Mouse (Mus musculus) heart, postnatal 25 days (tissue): ENCODE measurements at regions not wholly inside any gene's neighbourhood (a gene's known extent, or its start where the extent isn't known, plus 50 kb on each side); places are given as distances from the start of the nearest gene placed in this dataset.

Experiments
- DNase-seq: peaks from one replicate; pipeline ENCODE4 v3.0.0; 2022; ENCODE audit warnings: low spot score
- intact Hi-C: fragments of 180-260 bp; cut with DNase I; formaldehyde crosslinking; loops from one replicate; pipeline ENCODE4 v1.15.1; 2025

GRCm38 (mm10) chr12:73449069-73449468, 97.1 kb downstream of the Tmem30b start:
- DNase-seq: peak; percentile 28
- intact Hi-C loops: loop anchor here (5.0 kb wide), 1 partner anchor 127 kb away; no protein-coding TSS in a partner anchor

GRCm38 (mm10) chr12:73448388-73448965, 97.7 kb downstream of the Tmem30b start:
- DNase-seq: no peak
- intact Hi-C loops: loop anchor here (5.0 kb wide), 1 partner anchor 126 kb away; no protein-coding TSS in a partner anchor

GRCm38 (mm10) chr12:73447172-73447571, 99.0 kb downstream of the Tmem30b start:
- intact Hi-C loops: loop anchor here (5.0 kb wide), 1 partner anchor 125 kb away; no protein-coding TSS in a partner anchor
- no peak for DNase-seq

GRCm38 (mm10) chr12:73446148-73446547, 100.0 kb downstream of the Tmem30b start:
- intact Hi-C loops: loop anchor here (5.0 kb wide), 1 partner anchor 124 kb away; no protein-coding TSS in a partner anchor
- DNase-seq: no peak

GRCm38 (mm10) chr12:73445562-73445961, 100.6 kb downstream of the Tmem30b start:
- DNase-seq: no peak
- intact Hi-C loops: loop anchor here (5.0 kb wide), 1 partner anchor 123 kb away; no protein-coding TSS in a partner anchor

- intact Hi-C loops: loop anchor here (5.0 kb wide), 1 partner anchor 123 kb away; no protein-coding TSS in a partner anchor
- no peak for DNase-seq
Measured at GRCm38 (mm10) chr12:73445128-73445527, 101.1 kb downstream of the Tmem30b start.

GRCm38 (mm10) chr12:73441326-73441725, 104.9 kb downstream of the Tmem30b start:
- intact Hi-C loops: no loop called here

GRCm38 (mm10) chr12:73434684-73435083, 111.5 kb downstream of the Tmem30b start:
- intact Hi-C loops: no loop called here
- DNase-seq: no peak

More at GRCm38 (mm10) chr12:73441326-73441725, 104.9 kb downstream of the Tmem30b start:
- no peak for DNase-seq

- no peak for DNase-seq
- intact Hi-C loops: no loop called here
Measured at GRCm38 (mm10) chr12:73432546-73432945, 113.6 kb downstream of the Tmem30b start.

GRCm38 (mm10) chr12:73428171-73428570, 118.0 kb downstream of the Tmem30b start:
- DNase-seq: no peak
- intact Hi-C loops: no loop called here

GRCm38 (mm10) chr12:73424814-73425213, 121.4 kb downstream of the Tmem30b start:
- intact Hi-C loops: no loop called here

GRCm38 (mm10) chr12:73417101-73417500, 129.1 kb downstream of the Tmem30b start:
- DNase-seq: no peak
- intact Hi-C loops: no loop called here

More at GRCm38 (mm10) chr12:73424814-73425213, 121.4 kb downstream of the Tmem30b start:
- DNase-seq: no peak

- intact Hi-C loops: no loop called here
- DNase-seq: no peak
Measured at GRCm38 (mm10) chr12:73416367-73416897, 129.8 kb downstream of the Tmem30b start.

- no peak for DNase-seq
- intact Hi-C loops: no loop called here
Measured at GRCm38 (mm10) chr12:73415856-73416366, 129.3 kb downstream of the Slc38a6 start.

GRCm38 (mm10) chr12:73413439-73414196, 127.0 kb downstream of the Slc38a6 start:
- intact Hi-C loops: no loop called here
- DNase-seq: no peak

GRCm38 (mm10) chr12:73412500-73412899, 125.9 kb downstream of the Slc38a6 start:
- intact Hi-C loops: no loop called here
- DNase-seq: no peak

- no peak for DNase-seq
- intact Hi-C loops: no loop called here
Measured at GRCm38 (mm10) chr12:73410924-73411323, 124.3 kb downstream of the Slc38a6 start.

- intact Hi-C loops: no loop called here
- no peak for DNase-seq
Measured at GRCm38 (mm10) chr12:73409481-73410085, 123.0 kb downstream of the Slc38a6 start.

GRCm38 (mm10) chr12:73408614-73409013, 122.0 kb downstream of the Slc38a6 start:
- intact Hi-C loops: no loop called here
- peak; percentile 56 for DNase-seq

GRCm38 (mm10) chr12:73408165-73408564, 121.6 kb downstream of the Slc38a6 start:
- DNase-seq: no peak
- intact Hi-C loops: no loop called here
